Mouse (Mus musculus): Measurements from ENCODE around the gene Olfr1413. TPM values are rescaled to one million over a fixed set of nuclear protein-coding genes. Genes with fewer than 3 reads are reported as not detected.

Gene Olfr1413
- polyA plus RNA-seq, 1 experiment from 2014 or later: not detected

- 78% methylated on average over 4 of the region's 4 CpGs for WGBS
- Histone ChIP-seq H3K36me3 (ENCODE audit: control insufficient read depth, insufficient read depth, low read length) (no peaks in the 10 kb centered on the region), H3K9me3 (ENCODE audit: control insufficient read depth, low read length) (no peaks in the 10 kb centered on the region), H3K27ac (ENCODE audit: low read length) (no peak overlapping the region), H3K9ac (ENCODE audit: low read depth, low read length) (no peak overlapping the region), H3K4me2 (ENCODE audit: low read depth, low read length) (no peak overlapping the region), H3K4me3 (ENCODE audit: low read length) (no peak overlapping the region), H3K27me3 (replicated peaks; ENCODE audit: control insufficient read depth, insufficient read depth, low read length) (no peaks in the 10 kb centered on the region; the same call in 1 of the 2 replicates), H3K4me1 (ENCODE audit: control insufficient read depth, insufficient read depth, low read length) (no peaks in the 10 kb centered on the region)
- no peak for ATAC-seq
Measured at GRCm38 (mm10) chr1:92607711-92608110, 36.6 kb downstream of the Olfr1413 start.

- Histone ChIP-seq H3K4me3 (ENCODE audit: low read length) (no peak overlapping the region), H3K36me3 (ENCODE audit: control insufficient read depth, insufficient read depth, low read length) (no peaks in the 10 kb centered on the region), H3K4me1 (ENCODE audit: control insufficient read depth, insufficient read depth, low read length) (no peaks in the 10 kb centered on the region), H3K27ac (ENCODE audit: low read length) (no peak overlapping the region), H3K4me2 (ENCODE audit: low read depth, low read length) (no peak overlapping the region), H3K9ac (ENCODE audit: low read depth, low read length) (no peak overlapping the region), H3K9me3 (ENCODE audit: control insufficient read depth, low read length) (no peaks in the 10 kb centered on the region), H3K27me3 (replicated peaks; ENCODE audit: control insufficient read depth, insufficient read depth, low read length) (no peaks in the 10 kb centered on the region; the same call in 1 of the 2 replicates)
- no peak for ATAC-seq
- 5% methylated on average over 5 of the region's 5 CpGs for WGBS
Measured at GRCm38 (mm10) chr1:92611008-92611407, 39.9 kb downstream of the Olfr1413 start.

- no peak for ATAC-seq
- WGBS: 46% methylated on average over 4 of the region's 4 CpGs
- Histone ChIP-seq H3K9ac (ENCODE audit: low read depth, low read length) (no peak overlapping the region), H3K36me3 (ENCODE audit: control insufficient read depth, insufficient read depth, low read length) (no peaks in the 10 kb centered on the region), H3K4me2 (ENCODE audit: low read depth, low read length) (no peak overlapping the region), H3K27me3 (replicated peaks; ENCODE audit: control insufficient read depth, insufficient read depth, low read length) (no peaks in the 10 kb centered on the region), H3K4me3 (ENCODE audit: low read length) (no peak overlapping the region), H3K27ac (ENCODE audit: low read length) (no peak overlapping the region), H3K9me3 (ENCODE audit: control insufficient read depth, low read length) (no peaks in the 10 kb centered on the region), H3K4me1 (ENCODE audit: control insufficient read depth, insufficient read depth, low read length) (no peaks in the 10 kb centered on the region)
Measured at GRCm38 (mm10) chr1:92613175-92613574, 42.1 kb downstream of the Olfr1413 start.

DNA sequence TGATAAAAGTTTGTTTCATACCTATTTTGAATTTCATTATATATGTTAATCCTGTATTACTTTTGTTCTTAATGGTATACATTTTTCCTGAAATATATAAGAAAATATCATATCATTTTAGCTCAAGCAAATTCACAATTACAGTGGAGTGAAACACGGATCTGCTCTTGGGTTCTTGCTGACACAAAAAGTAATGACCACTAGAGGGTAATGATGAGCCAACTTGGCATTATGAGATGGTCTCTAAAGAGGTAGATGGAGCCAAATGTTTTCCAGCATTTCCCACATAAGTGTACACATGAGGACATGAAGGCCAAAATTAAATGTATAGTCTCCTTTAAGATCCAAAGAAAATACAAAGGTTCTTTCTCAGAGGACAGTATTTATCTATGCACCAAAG is 43.4 kb downstream of the Olfr1413 start:
- H3K9me3 ChIP-seq (ENCODE audit: control insufficient read depth, low read length): no peaks in the 10 kb centered on the region
- no peaks in the 10 kb centered on the region for H3K36me3 ChIP-seq (ENCODE audit: control insufficient read depth, insufficient read depth, low read length)
- H3K4me1 ChIP-seq (ENCODE audit: control insufficient read depth, insufficient read depth, low read length): no peaks in the 10 kb centered on the region
- no peak for ATAC-seq
- H3K27me3 ChIP-seq (replicated peaks; ENCODE audit: control insufficient read depth, insufficient read depth, low read length): no peaks in the 10 kb centered on the region
- WGBS: 4% methylated on average over 1 of the region's 1 CpGs
- H3K27ac ChIP-seq (ENCODE audit: low read length): no peak overlapping the region
- H3K9ac ChIP-seq (ENCODE audit: low read depth, low read length): no peak overlapping the region
- H3K4me3 ChIP-seq (ENCODE audit: low read length): no peak overlapping the region
- H3K4me2 ChIP-seq (ENCODE audit: low read depth, low read length): no peak overlapping the region

- H3K9me3 ChIP-seq (ENCODE audit: control insufficient read depth, low read length): no peaks in the 10 kb centered on the region
Measured at GRCm38 (mm10) chr1:92616046-92616445, 44.9 kb downstream of the Olfr1413 start.

DNA sequence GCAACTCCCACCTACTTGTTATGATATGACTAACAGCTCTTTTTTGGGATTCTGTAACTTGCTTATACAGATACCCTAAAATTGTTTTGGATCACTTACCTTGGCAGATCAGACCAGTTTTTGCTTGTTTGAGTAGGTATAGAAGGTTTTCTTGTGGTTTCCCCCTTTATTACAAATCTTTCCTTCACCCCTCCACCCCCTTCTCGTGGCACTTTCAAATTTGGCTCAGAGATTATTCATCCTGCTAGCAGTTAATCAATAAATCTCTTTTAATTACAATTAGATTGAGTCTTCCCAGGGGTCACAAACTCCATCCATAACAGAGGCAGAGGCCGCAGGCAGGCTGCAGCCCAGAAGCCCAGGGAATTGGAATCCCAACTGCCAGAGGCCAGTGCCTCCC is 46.4 kb downstream of the Olfr1413 start, which contains the start of gene Olfr12:
Gene Olfr12 (plus strand): TSS at position 301 of the 400 bp plus-strand sequence.
- no peak within 1 kb of the TSS for H3K27ac ChIP-seq (ENCODE audit: low read length)
- H3K27me3 ChIP-seq (replicated peaks; ENCODE audit: control insufficient read depth, insufficient read depth, low read length): no peaks in the 10 kb centered on the region
- H3K4me2 ChIP-seq (ENCODE audit: low read depth, low read length): no peak within 1 kb of the TSS
- WGBS: 57% methylated on average over 2 of the region's 2 CpGs
- no peaks in the 10 kb centered on the region for H3K36me3 ChIP-seq (ENCODE audit: control insufficient read depth, insufficient read depth, low read length)
- H3K4me1 ChIP-seq (ENCODE audit: control insufficient read depth, insufficient read depth, low read length): no peaks in the 10 kb centered on the region
- no peaks in the 10 kb centered on the region for H3K9me3 ChIP-seq (ENCODE audit: control insufficient read depth, low read length)
- no peak for ATAC-seq
- no peak within 1 kb of the TSS for H3K9ac ChIP-seq (ENCODE audit: low read depth, low read length)
- H3K4me3 ChIP-seq (ENCODE audit: low read length): no peak within 1 kb of the TSS

More at GRCm38 (mm10) chr1:92616046-92616445, 44.9 kb downstream of the Olfr1413 start:
- no peak overlapping the region for H3K4me2 ChIP-seq (ENCODE audit: low read depth, low read length)
- ATAC-seq: no peak
- H3K9ac ChIP-seq (ENCODE audit: low read depth, low read length): no peak overlapping the region
- H3K4me1 ChIP-seq (ENCODE audit: control insufficient read depth, insufficient read depth, low read length): no peaks in the 10 kb centered on the region
- H3K4me3 ChIP-seq (ENCODE audit: low read length): no peak overlapping the region
- WGBS: 77% methylated on average over 1 of the region's 1 CpGs
- H3K27me3 ChIP-seq (replicated peaks; ENCODE audit: control insufficient read depth, insufficient read depth, low read length): no peaks in the 10 kb centered on the region
- H3K27ac ChIP-seq (ENCODE audit: low read length): no peak overlapping the region
- H3K36me3 ChIP-seq (ENCODE audit: control insufficient read depth, insufficient read depth, low read length): no peaks in the 10 kb centered on the region

DNA sequence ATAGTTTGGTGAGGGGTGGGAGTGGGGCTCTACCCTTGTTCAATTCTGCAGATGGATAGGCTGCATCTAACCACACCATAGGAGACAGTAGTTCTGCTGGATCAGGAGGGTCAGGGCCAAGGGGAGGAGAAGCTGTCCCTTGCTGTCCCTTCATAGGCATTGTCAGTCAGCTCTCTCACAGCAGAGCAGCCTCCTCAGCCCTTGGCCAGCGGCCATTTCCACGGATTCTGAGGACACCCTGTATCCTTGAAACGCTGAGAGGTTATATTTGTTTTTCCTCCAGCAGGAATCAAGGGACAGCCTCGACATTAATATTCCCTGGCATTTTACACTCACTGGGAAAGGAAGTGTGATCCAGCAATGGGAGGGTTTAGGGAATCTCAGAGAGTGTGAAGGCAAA is 47.2 kb downstream of the Olfr1413 start:
- Histone ChIP-seq H3K9me3 (ENCODE audit: control insufficient read depth, low read length) (no peaks in the 10 kb centered on the region), H3K4me1 (ENCODE audit: control insufficient read depth, insufficient read depth, low read length) (no peaks in the 10 kb centered on the region), H3K27me3 (replicated peaks; ENCODE audit: control insufficient read depth, insufficient read depth, low read length) (no peaks in the 10 kb centered on the region), H3K9ac (ENCODE audit: low read depth, low read length) (no peak overlapping the region), H3K4me3 (ENCODE audit: low read length) (no peak overlapping the region), H3K27ac (ENCODE audit: low read length) (no peak overlapping the region), H3K4me2 (ENCODE audit: low read depth, low read length) (no peak overlapping the region), H3K36me3 (ENCODE audit: control insufficient read depth, insufficient read depth, low read length) (no peaks in the 10 kb centered on the region)
- ATAC-seq: no peak
- WGBS: 53% methylated on average over 4 of the region's 4 CpGs

Other genes starting within 250 kb of the Olfr1413 start
- gene Ndufa10, start 97.5 kb upstream of the Olfr1413 start, polyA plus RNA-seq (2015; fragmentation: Nextera tagmentation; extraction: Ambion mirVana): 400 and 411 TPM in 2 replicates
- gene Olfr1416, start 86.2 kb upstream of the Olfr1413 start, polyA plus RNA-seq (2015; fragmentation: Nextera tagmentation; extraction: Ambion mirVana): not detected in 2 replicates
- gene Olfr1415, start 75.2 kb upstream of the Olfr1413 start, polyA plus RNA-seq (2015; fragmentation: Nextera tagmentation; extraction: Ambion mirVana): not detected in 2 replicates
- gene Olfr1414, start 52.7 kb upstream of the Olfr1413 start, polyA plus RNA-seq (2015; fragmentation: Nextera tagmentation; extraction: Ambion mirVana): not detected in 2 replicates
- not detected in 2 replicates for gene Olfr1412, start 14.5 kb downstream of the Olfr1413 start, polyA plus RNA-seq (2015; fragmentation: Nextera tagmentation; extraction: Ambion mirVana)
- gene Olfr1411, start 23.1 kb downstream of the Olfr1413 start, polyA plus RNA-seq (2015; fragmentation: Nextera tagmentation; extraction: Ambion mirVana): not detected in 2 replicates
- gene Olfr1410, start 34.5 kb downstream of the Olfr1413 start, polyA plus RNA-seq (2015; fragmentation: Nextera tagmentation; extraction: Ambion mirVana): not detected in 2 replicates
- not detected in 2 replicates for gene Olfr12, start 46.5 kb downstream of the Olfr1413 start, polyA plus RNA-seq (2015; fragmentation: Nextera tagmentation; extraction: Ambion mirVana)
- gene Cops9, start 70.7 kb downstream of the Olfr1413 start, polyA plus RNA-seq (2015; fragmentation: Nextera tagmentation; extraction: Ambion mirVana): 371 and 387 TPM in 2 replicates
- 0.31 TPM in 1 of 2 replicates, not detected in the other for gene Otos, start 77.5 kb downstream of the Olfr1413 start, polyA plus RNA-seq (2015; fragmentation: Nextera tagmentation; extraction: Ambion mirVana)

Data from intestine, embryonic 16.5 days (tissue).